Mouse (Mus musculus) adrenal gland, postnatal 4 days (tissue): ENCODE data around the gene Prss53. TPM values are rescaled to one million over a fixed set of nuclear protein-coding genes. Genes with fewer than 3 reads are reported as not detected.
A peak's percentile ranks its signal among the peaks of the same experiment; 100 is the strongest.
"Not testable (repeated sequence)": the region's sequence is repeated elsewhere in the genome, so short reads cannot be mapped to it uniquely, and the experiment has no call there.

ENCODE experiments used
- DNase-seq, 2 experiments: peaks; one replicate each; pipeline ENCODE4 v3.0.0; 2021 to 2022; ENCODE audit warnings: low spot score in 2 of 2, mixed read lengths in 2 of 2
- total RNA-seq, 2 experiments: library from RNA; stranded (reverse); gene quantifications; 2 replicates each; pipeline ENCODE4 v1.2.3; 2021

Prss53 gene
- total RNA-seq, 2 experiments from 2014 or later = 0.87 to 2.9 TPM

GRCm38 (mm10) chr7:127876041-127876466, 14.7 kb downstream of the Prss53 start, which contains the start of gene Zfp646:
Zfp646 (plus strand) TSS chr7:127876221.
- DNase-seq = peak; percentile 56 to 66

GRCm38 (mm10) chr7:127875627-127876001, 15.2 kb downstream of the Prss53 start:
- DNase-seq = peak; percentile 77 to 82

GRCm38 (mm10) chr7:127874812-127875626, 15.8 kb downstream of the Prss53 start:
- no peak for DNase-seq

GRCm38 (mm10) chr7:127870136-127870821, 20.5 kb downstream of the Prss53 start:
- no peak for DNase-seq

- no peak for DNase-seq
Measured at GRCm38 (mm10) chr7:127869149-127869810, 21.5 kb downstream of the Prss53 start.

GRCm38 (mm10) chr7:127867641-127868040, 23.1 kb downstream of the Prss53 start:
- DNase-seq = no peak

GRCm38 (mm10) chr7:127866434-127866833, 24.3 kb downstream of the Prss53 start:
- DNase-seq = no peak

GRCm38 (mm10) chr7:127858258-127858657, 32.5 kb downstream of the Prss53 start:
- no peak for DNase-seq

GRCm38 (mm10) chr7:127850906-127851305, 39.9 kb downstream of the Prss53 start:
- DNase-seq = no peak

GRCm38 (mm10) chr7:127849973-127850875, 40.5 kb downstream of the Prss53 start:
- no peak for DNase-seq

- DNase-seq = peak in 1 of 2 experiments; percentile 62
Measured at GRCm38 (mm10) chr7:127842001-127842718, 48.6 kb downstream of the Prss53 start.

GRCm38 (mm10) chr7:127841340-127842000, 49.3 kb downstream of the Prss53 start:
- peak; percentile 79 to 85 for DNase-seq

- peak; percentile 14 to 31 for DNase-seq
Measured at GRCm38 (mm10) chr7:127840886-127841285, 49.9 kb downstream of the Prss53 start.

GRCm38 (mm10) chr7:127840031-127840430, 50.7 kb downstream of the Prss53 start:
- not testable (repeated sequence) for DNase-seq

GRCm38 (mm10) chr7:127837878-127838277, 52.9 kb downstream of the Prss53 start:
- DNase-seq = not testable (repeated sequence)

GRCm38 (mm10) chr7:127837473-127837872, 53.3 kb downstream of the Prss53 start:
- DNase-seq = no peak
